Mouse (Mus musculus): ENCODE measurements around the gene Cacna1d.
A peak's percentile ranks its signal among the peaks of the same experiment; 100 is the strongest.

Cacna1d gene

DNA sequence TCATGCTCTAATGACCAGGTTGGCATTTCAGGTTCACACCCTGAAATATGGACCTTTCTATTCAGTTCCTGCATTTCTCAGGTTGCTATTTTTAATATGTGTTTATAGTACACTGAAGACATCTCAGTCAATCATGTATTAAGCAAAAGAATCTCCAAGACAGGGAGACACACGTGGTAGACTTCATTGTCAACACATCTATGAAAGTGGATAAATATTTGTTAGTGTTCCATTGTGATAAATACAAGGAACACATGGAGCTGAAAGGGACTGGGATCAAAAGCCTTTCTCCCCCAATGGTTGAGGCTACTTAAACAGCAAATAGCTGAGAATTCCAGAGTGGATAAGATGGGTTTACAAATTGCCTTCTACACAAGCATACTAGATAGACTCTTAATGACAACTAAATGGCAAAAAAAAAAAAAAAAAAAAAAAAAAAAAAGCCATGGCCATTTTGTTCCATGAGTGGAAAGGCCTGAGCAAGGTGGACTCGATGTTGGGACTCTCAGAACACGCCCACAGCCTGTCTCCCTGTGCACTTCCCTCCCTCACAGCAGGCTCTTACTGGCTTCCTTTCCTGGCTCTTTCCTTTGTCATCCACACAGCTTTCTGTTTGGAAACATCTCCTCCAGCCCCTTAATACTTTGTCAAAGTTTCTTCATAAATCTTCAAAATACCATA lies 127.6 kb downstream of the Cacna1d start:
- no peak for DNase-seq

- no peak for DNase-seq
Observed at GRCm38 (mm10) chr14:30362370-30362769, 128.9 kb downstream of the Cacna1d start.

- DNase-seq = no peak
Observed at GRCm38 (mm10) chr14:30360478-30360877, 130.8 kb downstream of the Cacna1d start.

DNA sequence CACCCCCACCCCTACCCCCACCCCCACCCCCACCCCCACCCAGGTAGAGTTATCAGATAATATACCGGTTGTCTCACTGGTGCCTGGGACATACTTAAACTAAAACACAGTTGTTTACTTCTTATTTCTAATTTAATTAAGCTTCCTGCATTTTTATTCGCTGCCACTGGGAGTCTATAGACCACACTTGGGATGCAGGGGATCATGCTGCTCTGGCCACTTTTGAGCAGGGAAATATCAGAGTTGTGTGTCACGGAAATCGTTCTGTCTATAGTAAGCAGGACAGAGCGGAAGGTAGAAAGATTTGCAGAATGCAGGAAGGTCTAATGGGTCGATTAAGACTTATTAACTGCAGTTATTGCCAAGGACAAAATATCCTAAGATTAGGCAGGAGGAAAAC lies 131.3 kb downstream of the Cacna1d start:
- no peak for DNase-seq

GRCm38 (mm10) chr14:30358028-30358427 lies 133.2 kb downstream of the Cacna1d start:
- no peak for DNase-seq

DNA sequence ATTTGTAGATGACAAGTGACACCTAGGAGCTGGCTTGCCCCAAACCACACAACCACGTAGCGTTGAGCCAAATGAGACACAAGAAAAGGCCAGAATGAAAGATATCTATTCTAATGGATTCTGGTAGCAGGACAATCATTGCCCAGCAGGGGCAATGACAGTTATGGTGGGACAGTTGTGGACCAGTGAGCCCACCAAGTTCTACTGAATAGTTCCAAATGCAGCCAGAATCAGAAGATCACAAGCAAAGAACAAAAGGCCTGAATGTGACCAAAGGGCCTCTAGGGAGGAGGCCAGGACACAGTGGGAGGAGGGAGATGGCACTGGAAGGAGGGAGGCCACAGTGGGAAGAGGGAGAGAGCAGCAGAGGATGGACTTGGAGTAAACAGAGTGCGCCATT lies 134.8 kb downstream of the Cacna1d start:
- DNase-seq = no peak

- no peak for DNase-seq
Observed at GRCm38 (mm10) chr14:30354761-30355160, 136.5 kb downstream of the Cacna1d start.

- DNase-seq = no peak
Observed at GRCm38 (mm10) chr14:30354127-30354463, 137.2 kb downstream of the Cacna1d start.

GRCm38 (mm10) chr14:30353291-30354126 lies 137.7 kb downstream of the Cacna1d start:
- DNase-seq = peak; percentile 43

DNA sequence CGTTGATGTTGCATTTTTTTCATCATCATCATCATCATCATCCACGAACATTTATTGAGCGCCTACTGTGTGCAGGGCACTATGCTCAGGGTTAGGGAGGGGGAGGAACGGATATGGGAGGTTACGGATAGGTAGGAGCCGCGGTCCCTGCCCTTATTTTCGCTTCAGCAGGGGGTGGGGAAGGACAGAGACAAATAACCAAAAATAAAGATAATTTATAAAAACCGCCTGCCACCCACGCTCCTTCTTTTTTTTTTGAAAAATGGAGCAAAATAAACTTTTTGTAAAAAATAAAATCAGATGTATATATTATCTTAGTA lies 138.3 kb downstream of the Cacna1d start:
- peak; percentile 31 for DNase-seq

GRCm38 (mm10) chr14:30352061-30352950 lies 138.9 kb downstream of the Cacna1d start:
- DNase-seq = peak; percentile 47

- no peak for DNase-seq
Observed at GRCm38 (mm10) chr14:30350285-30350684, 141.0 kb downstream of the Cacna1d start.

DNA sequence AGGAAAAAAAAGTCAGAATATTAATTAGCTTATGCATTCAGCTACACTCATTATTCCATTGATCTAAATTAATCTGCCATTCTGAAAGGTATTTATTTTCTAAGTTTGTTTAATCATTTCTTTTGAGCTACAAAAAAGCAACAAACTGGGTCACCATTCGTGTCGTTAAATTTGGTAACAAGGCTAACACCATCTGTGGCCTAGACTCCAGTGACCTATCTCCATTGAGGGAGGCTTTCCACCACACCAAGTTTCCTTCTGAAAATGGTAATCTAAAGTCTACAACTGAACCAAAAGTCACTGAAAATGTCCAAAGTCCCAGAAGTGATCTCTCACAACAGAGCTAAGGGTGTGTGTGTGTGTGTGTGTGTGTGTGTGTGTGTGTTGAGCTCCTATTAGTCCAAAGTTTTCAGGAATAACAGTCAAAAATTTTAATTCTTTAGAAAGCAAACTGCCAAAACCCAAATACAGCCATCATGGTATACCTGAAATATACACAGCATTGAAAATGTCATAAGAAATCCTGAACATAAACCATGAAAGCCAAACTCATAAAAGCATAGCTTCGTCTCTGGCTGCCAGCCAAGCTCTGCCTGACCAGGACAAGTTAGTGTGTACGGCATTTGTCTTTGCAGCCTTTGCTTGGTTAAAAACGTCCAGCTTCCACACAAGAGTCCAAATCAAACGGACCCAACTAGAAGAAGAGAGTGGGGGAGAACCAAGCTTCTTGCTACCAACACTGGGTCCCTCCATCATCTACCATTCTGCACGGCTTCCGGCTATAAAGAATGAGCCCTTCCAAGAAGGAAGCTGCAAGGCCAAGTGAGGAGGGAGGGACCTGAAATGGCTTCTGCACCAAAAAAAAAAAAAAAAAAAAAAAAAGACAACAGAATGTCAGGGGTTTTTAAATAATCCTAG lies 146.0 kb downstream of the Cacna1d start:
- DNase-seq = peak; percentile 31

DNA sequence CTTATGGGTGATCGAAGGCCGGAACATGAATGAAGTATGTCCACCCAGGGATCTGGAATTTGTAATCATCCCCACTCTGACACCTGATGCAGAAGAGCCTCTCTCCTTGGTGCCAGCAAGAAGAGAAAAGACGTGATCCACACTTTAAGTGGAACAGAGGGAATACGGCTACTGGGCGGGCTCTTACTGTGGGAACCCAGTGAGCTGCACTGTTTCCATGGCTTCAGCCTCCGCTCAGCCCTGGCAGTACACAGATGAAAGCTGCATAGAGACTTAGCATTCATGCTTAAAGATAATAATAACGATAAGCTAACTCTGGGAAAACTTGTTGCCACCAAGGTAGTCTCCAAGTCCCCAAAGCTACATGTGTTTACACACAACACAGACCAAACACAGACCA lies 147.5 kb downstream of the Cacna1d start:
- DNase-seq = no peak

- no peak for DNase-seq
Observed at GRCm38 (mm10) chr14:30341825-30342590, 149.2 kb downstream of the Cacna1d start.

- no peak for DNase-seq
Observed at GRCm38 (mm10) chr14:30340140-30340539, 151.1 kb downstream of the Cacna1d start.

DNA sequence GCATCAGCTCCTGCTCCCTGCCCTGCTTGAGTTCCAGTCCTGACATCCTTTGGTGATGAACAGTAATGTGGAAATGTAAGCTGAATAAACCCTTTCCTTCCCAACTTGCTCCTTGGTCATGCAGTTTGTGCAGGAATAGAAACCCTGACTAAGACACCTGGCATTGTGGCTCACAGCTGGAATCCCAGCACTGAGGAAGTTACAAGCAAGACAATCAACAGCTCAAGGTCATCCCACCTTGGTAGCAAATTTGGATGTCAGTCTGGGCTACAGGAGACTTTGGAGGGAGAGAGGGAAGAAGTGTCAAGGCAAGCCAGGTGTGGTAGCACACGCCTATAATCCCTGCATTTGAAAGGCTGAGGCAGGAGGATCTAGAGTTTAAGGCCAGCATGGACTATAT lies 159.4 kb downstream of the Cacna1d start:
- DNase-seq = no peak

DNA sequence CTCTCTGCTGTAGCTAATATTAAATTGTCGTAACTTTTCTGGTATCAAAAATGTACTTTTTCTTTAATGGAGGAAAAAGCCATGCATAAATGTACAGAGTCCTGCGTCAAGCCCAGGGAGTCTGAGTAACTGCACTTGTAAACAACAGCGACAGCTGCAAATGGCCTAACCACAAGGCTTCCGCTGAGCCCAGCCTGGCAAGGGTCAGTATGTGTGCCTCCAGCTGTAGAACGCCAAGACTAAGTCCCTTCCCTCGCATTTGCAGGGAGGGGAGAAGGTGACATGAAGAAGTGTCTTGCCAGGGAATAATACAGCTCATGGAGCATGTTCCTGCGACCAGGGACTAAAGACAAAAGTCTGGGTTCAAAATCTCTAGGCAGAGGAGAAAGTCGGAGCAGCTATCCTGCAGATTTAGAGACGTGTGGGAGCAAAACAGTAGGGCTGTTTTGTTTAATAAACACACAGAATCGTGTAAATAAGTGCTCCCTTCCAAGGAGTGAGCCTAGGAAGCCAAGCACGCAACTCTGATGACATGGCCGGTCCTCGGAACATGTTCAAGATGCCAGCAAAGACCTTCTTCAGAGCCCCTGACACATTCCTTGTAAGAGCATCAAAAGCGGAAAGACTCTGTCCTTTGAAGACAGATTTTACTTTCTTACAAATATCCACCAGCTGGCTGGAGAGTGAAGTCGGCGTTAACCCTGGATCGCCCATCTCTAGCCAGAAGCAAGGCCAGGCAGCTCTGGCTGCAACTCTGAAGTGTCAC lies 160.7 kb downstream of the Cacna1d start:
- DNase-seq = no peak

DNA sequence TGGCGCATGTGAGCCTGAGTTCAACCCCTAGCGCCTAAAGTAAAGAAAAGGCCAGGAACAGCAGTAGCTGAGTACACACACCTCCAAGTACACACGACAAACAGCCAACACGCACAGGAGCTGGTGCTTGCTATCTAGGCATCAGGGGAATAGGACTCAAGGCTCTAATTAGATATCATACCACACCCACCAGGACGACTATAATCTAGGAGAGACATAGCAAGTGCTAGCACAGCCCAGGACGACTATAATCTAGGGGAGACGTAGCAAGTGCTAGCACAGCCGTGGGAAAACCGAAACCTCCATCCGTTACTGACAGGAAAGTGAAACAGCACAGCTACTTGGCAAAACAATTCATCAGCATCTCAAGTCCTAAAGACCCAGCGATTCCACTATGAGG lies 162.1 kb downstream of the Cacna1d start:
- DNase-seq = no peak

GRCm38 (mm10) chr14:30327452-30327851 lies 163.8 kb downstream of the Cacna1d start:
- no peak for DNase-seq

GRCm38 (mm10) chr14:30327051-30327450 lies 164.2 kb downstream of the Cacna1d start:
- DNase-seq = no peak

Measured in cerebellum, adult 8-10 months (tissue).